Mouse (Mus musculus): ENCODE results near the gene Hsp90ab1. TPM values are rescaled to one million over a fixed set of nuclear protein-coding genes. Genes with fewer than 3 reads are reported as not detected.
A peak's percentile ranks its signal among the peaks of the same experiment; 100 is the strongest.

Hsp90ab1 gene
- polyA plus RNA-seq, 1 experiment from 2014 or later, result 1,922 TPM

- Histone ChIP-seq H3K4me1 (ENCODE audit: insufficient read depth, low read length) (no peaks in the 10 kb centered on the region), H3K4me2 (replicated peaks; ENCODE audit: low read depth, low read length) (no peak overlapping the region), H3K4me3 (ENCODE audit: low read length) (no peak overlapping the region), H3K9me3 (ENCODE audit: low read length) (no peaks in the 10 kb centered on the region), H3K27ac (ENCODE audit: low read length) (no peak overlapping the region), H3K36me3 (ENCODE audit: insufficient read depth, low read length) (no peaks in the 10 kb centered on the region), H3K9ac (replicated peaks; ENCODE audit: low read length) (no peak overlapping the region), H3K27me3 (ENCODE audit: insufficient read depth, low read length) (no peaks in the 10 kb centered on the region)
- 93% methylated on average over 4 of the region's 4 CpGs for WGBS
- ATAC-seq (ENCODE audit: low FRiP score, low TSS enrichment), result no peak
Observed at GRCm38 (mm10) chr17:45608396-45608795, 35.3 kb upstream of the Hsp90ab1 start.

- Histone ChIP-seq H3K36me3 (ENCODE audit: insufficient read depth, low read length) (no peaks in the 10 kb centered on the region), H3K4me3 (ENCODE audit: low read length) (no peak overlapping the region), H3K9ac (replicated peaks; ENCODE audit: low read length) (no peak overlapping the region), H3K27me3 (ENCODE audit: insufficient read depth, low read length) (no peaks in the 10 kb centered on the region; the same call in 1 of the 2 replicates), H3K4me1 (ENCODE audit: insufficient read depth, low read length) (0 out of 2 replicates have a peak, but pooled peaks cover under 1% of the 10 kb centered on the region), H3K4me2 (replicated peaks; ENCODE audit: low read depth, low read length) (no peak overlapping the region), H3K27ac (ENCODE audit: low read length) (no peak overlapping the region), H3K9me3 (ENCODE audit: low read length) (no peaks in the 10 kb centered on the region)
- no peak for ATAC-seq (ENCODE audit: low FRiP score, low TSS enrichment)
- 80% methylated on average over 15 of the region's 15 CpGs for WGBS
Observed at GRCm38 (mm10) chr17:45606992-45607879, 34.2 kb upstream of the Hsp90ab1 start.

- Histone ChIP-seq H3K36me3 (ENCODE audit: insufficient read depth, low read length) (no peaks in the 10 kb centered on the region), H3K27ac (ENCODE audit: low read length) (no peak overlapping the region), H3K27me3 (ENCODE audit: insufficient read depth, low read length) (peaks cover 9% of the 10 kb centered on the region; the same call in 1 of the 2 replicates), H3K4me1 (ENCODE audit: insufficient read depth, low read length) (peaks cover 29% of the 10 kb centered on the region), H3K9ac (replicated peaks; ENCODE audit: low read length) (no peak overlapping the region), H3K4me3 (ENCODE audit: low read length) (no peak overlapping the region), H3K4me2 (replicated peaks; ENCODE audit: low read depth, low read length) (no peak overlapping the region), H3K9me3 (ENCODE audit: low read length) (no peaks in the 10 kb centered on the region)
- WGBS, result 80% methylated on average over 3 of the region's 3 CpGs
- no peak for ATAC-seq (ENCODE audit: low FRiP score, low TSS enrichment)
Observed at GRCm38 (mm10) chr17:45602984-45603383, 29.9 kb upstream of the Hsp90ab1 start.

- no peaks in the 10 kb centered on the region for H3K36me3 ChIP-seq (ENCODE audit: insufficient read depth, low read length)
- no peaks in the 10 kb centered on the region for H3K9me3 ChIP-seq (ENCODE audit: low read length)
- peaks cover 9% of the 10 kb centered on the region; the same call in 1 of the 2 replicates for H3K27me3 ChIP-seq (ENCODE audit: insufficient read depth, low read length)
- ATAC-seq (ENCODE audit: low FRiP score, low TSS enrichment), result peak; percentile 60
- H3K4me3 ChIP-seq (ENCODE audit: low read length), result peak within 1 kb of the TSS; percentile 15
- peak within 1 kb of the TSS; percentile 26; the same call in 1 of the 2 replicates for H3K4me2 ChIP-seq (replicated peaks; ENCODE audit: low read depth, low read length)
- peak within 1 kb of the TSS; percentile 48 for H3K9ac ChIP-seq (replicated peaks; ENCODE audit: low read length)
- WGBS, result 45% methylated on average over 6 of the region's 6 CpGs
- peaks cover 32% of the 10 kb centered on the region for H3K4me1 ChIP-seq (ENCODE audit: insufficient read depth, low read length)
- peak within 1 kb of the TSS; percentile 61; the same call in 1 of the 2 replicates for H3K27ac ChIP-seq (ENCODE audit: low read length)
Observed at GRCm38 (mm10) chr17:45601877-45602304, 28.8 kb upstream of the Hsp90ab1 start, which contains the start of gene Mymx. TSS of gene Mymx (minus strand) at chr17:45602102.

- WGBS, result 24% methylated on average over 22 of the region's 22 CpGs
- Histone ChIP-seq H3K27me3 (ENCODE audit: insufficient read depth, low read length) (peaks cover 9% of the 10 kb centered on the region; the same call in 1 of the 2 replicates), H3K4me1 (ENCODE audit: insufficient read depth, low read length) (peaks cover 38% of the 10 kb centered on the region), H3K27ac (ENCODE audit: low read length) (peak overlapping the region; percentile 61; the same call in 1 of the 2 replicates), H3K9me3 (ENCODE audit: low read length) (no peaks in the 10 kb centered on the region), H3K4me2 (replicated peaks; ENCODE audit: low read depth, low read length) (peak overlapping the region; percentile 26; the same call in 1 of the 2 replicates), H3K36me3 (ENCODE audit: insufficient read depth, low read length) (no peaks in the 10 kb centered on the region), H3K4me3 (ENCODE audit: low read length) (peak overlapping the region; percentile 15), H3K9ac (replicated peaks; ENCODE audit: low read length) (peak overlapping the region; percentile 48)
- ATAC-seq (ENCODE audit: low FRiP score, low TSS enrichment), result no peak
Observed at GRCm38 (mm10) chr17:45601325-45601724, 28.3 kb upstream of the Hsp90ab1 start.

- ATAC-seq (ENCODE audit: low FRiP score, low TSS enrichment), result no peak
Observed at GRCm38 (mm10) chr17:45600267-45600666, 27.2 kb upstream of the Hsp90ab1 start.

GRCm38 (mm10) chr17:45599446-45600242, 26.6 kb upstream of the Hsp90ab1 start, which contains the start of gene Slc29a1:
TSS of gene Slc29a1 (minus strand) at chr17:45599606.
- Histone ChIP-seq H3K4me3 (ENCODE audit: low read length) (peak within 1 kb of the TSS; percentile 44), H3K4me1 (ENCODE audit: insufficient read depth, low read length) (peaks cover 53% of the 10 kb centered on the region), H3K36me3 (ENCODE audit: insufficient read depth, low read length) (no peaks in the 10 kb centered on the region), H3K9me3 (ENCODE audit: low read length) (no peaks in the 10 kb centered on the region), H3K27ac (ENCODE audit: low read length) (peak within 1 kb of the TSS; percentile 38; the same call in 1 of the 2 replicates), H3K4me2 (replicated peaks; ENCODE audit: low read depth, low read length) (peak within 1 kb of the TSS; percentile 80), H3K9ac (replicated peaks; ENCODE audit: low read length) (peak within 1 kb of the TSS; percentile 65), H3K27me3 (ENCODE audit: insufficient read depth, low read length) (peaks cover 9% of the 10 kb centered on the region; the same call in 1 of the 2 replicates)
- ATAC-seq (ENCODE audit: low FRiP score, low TSS enrichment), result peak; percentile 29
- 16% methylated on average over 32 of the region's 32 CpGs for WGBS

More at GRCm38 (mm10) chr17:45600267-45600666, 27.2 kb upstream of the Hsp90ab1 start:
- no peak overlapping the region for H3K4me3 ChIP-seq (ENCODE audit: low read length)
- H3K9me3 ChIP-seq (ENCODE audit: low read length), result no peaks in the 10 kb centered on the region
- WGBS, result 53% methylated on average over 8 of the region's 8 CpGs
- H3K4me1 ChIP-seq (ENCODE audit: insufficient read depth, low read length), result peaks cover 48% of the 10 kb centered on the region
- H3K27ac ChIP-seq (ENCODE audit: low read length), result no peak overlapping the region
- H3K9ac ChIP-seq (replicated peaks; ENCODE audit: low read length), result no peak overlapping the region
- no peaks in the 10 kb centered on the region for H3K36me3 ChIP-seq (ENCODE audit: insufficient read depth, low read length)
- H3K27me3 ChIP-seq (ENCODE audit: insufficient read depth, low read length), result peaks cover 9% of the 10 kb centered on the region; the same call in 1 of the 2 replicates
- no peak overlapping the region for H3K4me2 ChIP-seq (replicated peaks; ENCODE audit: low read depth, low read length)

- 43% methylated on average over 3 of the region's 3 CpGs for WGBS
- Histone ChIP-seq H3K27ac (ENCODE audit: low read length) (no peak overlapping the region; the same call in 1 of the 2 replicates), H3K27me3 (ENCODE audit: insufficient read depth, low read length) (peaks cover 9% of the 10 kb centered on the region; the same call in 1 of the 2 replicates), H3K9ac (replicated peaks; ENCODE audit: low read length) (no peak overlapping the region; the same call in 1 of the 2 replicates), H3K4me3 (ENCODE audit: low read length) (peak overlapping the region; percentile 44), H3K9me3 (ENCODE audit: low read length) (no peaks in the 10 kb centered on the region), H3K4me2 (replicated peaks; ENCODE audit: low read depth, low read length) (peak overlapping the region; percentile 80), H3K36me3 (ENCODE audit: insufficient read depth, low read length) (no peaks in the 10 kb centered on the region), H3K4me1 (ENCODE audit: insufficient read depth, low read length) (peaks cover 61% of the 10 kb centered on the region)
- no peak for ATAC-seq (ENCODE audit: low FRiP score, low TSS enrichment)
Observed at GRCm38 (mm10) chr17:45598891-45599290, 25.8 kb upstream of the Hsp90ab1 start.

GRCm38 (mm10) chr17:45598376-45598775, 25.3 kb upstream of the Hsp90ab1 start:
- no peak overlapping the region for H3K4me3 ChIP-seq (ENCODE audit: low read length)
- H3K9me3 ChIP-seq (ENCODE audit: low read length), result no peaks in the 10 kb centered on the region
- no peak overlapping the region for H3K9ac ChIP-seq (replicated peaks; ENCODE audit: low read length)
- H3K27me3 ChIP-seq (ENCODE audit: insufficient read depth, low read length), result peaks cover 9% of the 10 kb centered on the region; the same call in 1 of the 2 replicates
- no peaks in the 10 kb centered on the region for H3K36me3 ChIP-seq (ENCODE audit: insufficient read depth, low read length)
- H3K4me2 ChIP-seq (replicated peaks; ENCODE audit: low read depth, low read length), result no peak overlapping the region
- no peak for ATAC-seq (ENCODE audit: low FRiP score, low TSS enrichment)
- H3K27ac ChIP-seq (ENCODE audit: low read length), result no peak overlapping the region
- peaks cover 66% of the 10 kb centered on the region for H3K4me1 ChIP-seq (ENCODE audit: insufficient read depth, low read length)
- WGBS, result 93% methylated on average over 2 of the region's 2 CpGs

All from kidney, embryonic 16.5 days (tissue).